Mouse (Mus musculus) right cerebral cortex, postnatal 10 days (tissue): ENCODE measurements around the gene Pappa2.
A peak's percentile ranks its signal among the peaks of the same experiment; 100 is the strongest.

Experiments used
- DNase-seq, 2 experiments: peaks; one replicate each; pipeline ENCODE4 v3.0.0; 2021; ENCODE audit warnings: low spot score in 2 of 2

Gene Pappa2

DNA sequence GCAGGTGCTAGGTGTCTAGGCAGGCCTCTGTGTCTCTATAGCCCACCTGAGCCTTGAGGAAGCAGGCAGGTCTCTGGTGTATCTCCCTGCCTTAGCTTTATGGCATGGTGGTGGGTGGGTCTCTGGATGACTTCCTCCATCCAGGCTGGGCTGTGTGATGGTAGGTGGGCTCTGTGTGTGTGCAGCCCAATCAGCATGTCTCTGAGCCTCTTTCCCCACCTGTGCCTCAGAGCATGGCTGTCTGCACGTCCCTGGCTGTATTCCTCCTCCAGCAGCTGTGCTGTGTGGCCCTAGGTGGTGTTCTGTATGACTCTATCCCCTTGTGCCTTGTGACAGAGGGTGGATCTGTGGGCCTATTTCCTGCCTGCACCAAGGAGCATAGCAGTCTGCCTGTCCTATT lies at the start of gene Pappa2:
Gene Pappa2 (minus strand): TSS at position 101 of the 400 bp plus-strand sequence.
- DNase-seq, result no peak

GRCm38 (mm10) chr1:159029106-159029505 lies 48.8 kb upstream of the Pappa2 start:
- DNase-seq, result no peak

DNA sequence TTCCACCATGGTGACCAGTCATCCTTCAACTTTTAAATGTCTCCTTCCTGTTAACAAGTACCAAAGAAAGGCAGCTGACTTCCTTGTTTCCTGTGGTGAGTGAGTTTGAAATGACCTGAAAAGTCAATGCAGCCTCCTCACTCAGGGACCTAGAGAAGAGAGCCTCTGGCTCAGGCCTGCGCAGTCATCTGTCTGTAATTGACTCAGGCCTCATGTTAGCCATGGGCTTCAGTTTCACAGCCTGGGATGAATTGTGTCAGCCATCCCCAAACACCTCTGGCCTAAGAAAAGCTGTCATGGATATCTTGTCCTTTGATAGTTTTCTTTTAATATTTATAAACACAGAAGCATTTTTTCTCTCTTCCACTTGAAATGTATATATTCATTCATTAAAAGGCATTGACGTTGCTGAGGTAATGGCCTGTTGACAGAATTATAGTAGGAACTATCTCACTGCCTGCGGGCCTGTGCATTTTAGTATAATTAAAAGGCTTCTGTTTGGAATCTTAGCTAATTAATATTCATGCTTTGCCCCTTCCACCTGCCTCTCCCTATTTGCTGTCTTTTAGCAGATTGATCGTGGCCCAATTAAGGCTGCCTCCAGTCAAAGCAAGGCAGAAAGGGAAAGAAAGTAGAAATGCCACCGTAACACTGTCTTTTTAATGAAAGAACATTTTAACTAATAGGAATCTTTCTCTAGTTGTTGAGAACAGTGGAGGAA lies 34.8 kb upstream of the Pappa2 start:
- DNase-seq, result no peak

GRCm38 (mm10) chr1:158987042-158987441 lies 6.8 kb upstream of the Pappa2 start:
- no peak for DNase-seq

DNA sequence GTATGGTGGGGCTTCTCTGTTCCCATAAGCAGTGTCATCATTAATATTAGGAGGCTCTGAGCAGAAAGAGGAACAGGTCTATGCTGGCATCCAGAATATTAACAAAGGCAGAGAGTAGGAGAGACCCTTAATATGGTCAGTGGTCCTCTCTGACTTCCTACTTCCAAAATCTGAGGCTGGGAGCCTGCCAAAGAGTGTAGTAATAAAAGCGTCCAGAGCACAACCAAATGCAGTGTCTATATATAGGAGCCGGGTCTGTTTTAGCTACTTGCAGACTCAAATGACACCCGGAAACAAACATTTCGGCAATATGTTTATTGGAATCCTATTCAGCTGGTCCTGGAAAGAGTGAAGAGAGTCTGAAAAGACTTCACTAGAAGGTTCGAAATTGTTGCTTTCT lies 17.9 kb downstream of the Pappa2 start:
- no peak for DNase-seq

DNA sequence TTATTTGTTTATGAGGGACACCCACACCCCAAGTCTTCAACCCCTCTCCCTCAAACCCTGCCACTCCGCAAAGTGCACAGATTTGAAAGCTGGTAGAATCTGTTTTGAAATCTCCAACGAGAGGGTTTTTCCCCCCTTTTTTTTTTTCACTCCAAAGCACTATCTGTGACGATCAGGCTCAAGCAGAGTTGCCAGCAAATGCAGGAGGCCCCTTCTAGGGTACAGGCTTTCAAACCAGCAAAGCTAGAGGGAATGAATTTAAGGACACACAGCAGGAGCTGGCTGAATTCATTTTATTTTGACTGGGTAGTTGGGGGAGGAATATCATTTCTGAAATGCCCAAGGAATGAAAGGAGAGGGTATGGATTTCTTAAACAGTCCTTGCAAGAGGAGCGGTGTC lies 19.3 kb downstream of the Pappa2 start:
- no peak for DNase-seq

GRCm38 (mm10) chr1:158960549-158960948 lies 19.7 kb downstream of the Pappa2 start:
- no peak for DNase-seq

DNA sequence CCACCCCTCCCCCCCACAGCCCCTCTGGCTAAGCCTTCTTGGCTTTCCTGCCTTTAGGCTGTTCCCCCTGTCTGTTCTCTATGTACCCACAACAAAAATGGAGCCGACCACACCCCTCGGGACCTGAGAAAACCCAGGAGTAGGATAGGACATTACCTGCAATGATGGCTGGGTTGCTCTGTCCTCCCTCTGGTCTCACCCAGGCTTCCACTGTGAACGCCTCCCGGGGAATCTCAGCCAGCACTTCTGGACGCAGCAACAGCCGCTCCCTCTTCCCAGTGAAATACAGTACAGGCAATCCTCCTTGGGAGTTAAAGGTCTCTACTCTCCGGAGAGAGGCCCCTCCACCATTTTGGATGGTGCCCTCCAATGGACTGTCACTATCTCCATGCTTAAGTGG lies 23.9 kb downstream of the Pappa2 start:
- no peak for DNase-seq

- peak; percentile 46 to 61 for DNase-seq
Observed at GRCm38 (mm10) chr1:158954785-158955184, 25.5 kb downstream of the Pappa2 start.

DNA sequence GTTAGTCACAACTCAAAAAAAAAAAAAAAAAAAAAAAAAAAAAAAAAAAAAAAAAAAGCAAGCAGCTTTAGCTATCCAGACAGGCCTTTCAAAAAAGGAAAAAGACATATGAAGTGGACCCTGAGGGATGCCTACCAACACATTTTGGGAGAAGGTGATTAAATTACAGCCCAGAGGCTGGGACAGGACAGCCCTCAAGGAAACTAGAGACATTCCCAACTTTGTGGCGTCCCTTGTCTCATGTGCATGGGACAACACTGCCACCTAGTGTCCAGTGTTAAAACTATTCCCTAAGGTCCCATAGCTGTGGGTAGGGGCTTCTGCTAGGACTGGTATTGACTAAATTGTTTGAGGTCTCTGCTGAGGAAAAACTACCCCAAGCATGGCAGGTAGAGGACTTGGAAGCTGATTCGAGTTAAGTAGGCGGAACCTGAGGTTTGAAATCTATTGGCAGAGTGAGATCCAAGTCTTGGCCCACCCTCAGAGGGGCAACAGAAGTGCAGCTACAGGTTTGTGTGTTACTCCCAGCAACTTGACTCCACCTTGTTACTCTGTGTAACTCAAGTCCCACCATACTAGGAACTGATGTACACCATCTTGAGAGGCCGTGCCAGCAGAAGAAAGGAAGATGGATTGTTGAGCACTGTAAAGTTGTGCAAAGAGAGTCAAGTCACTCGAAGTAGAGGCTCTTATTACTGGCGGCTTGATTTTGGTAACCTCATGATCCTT lies 26.6 kb downstream of the Pappa2 start:
- DNase-seq, result peak; percentile 70 to 79

GRCm38 (mm10) chr1:158949041-158949440 lies 31.2 kb downstream of the Pappa2 start:
- no peak for DNase-seq

- DNase-seq, result no peak
Observed at GRCm38 (mm10) chr1:158947981-158948735, 32.1 kb downstream of the Pappa2 start.

DNA sequence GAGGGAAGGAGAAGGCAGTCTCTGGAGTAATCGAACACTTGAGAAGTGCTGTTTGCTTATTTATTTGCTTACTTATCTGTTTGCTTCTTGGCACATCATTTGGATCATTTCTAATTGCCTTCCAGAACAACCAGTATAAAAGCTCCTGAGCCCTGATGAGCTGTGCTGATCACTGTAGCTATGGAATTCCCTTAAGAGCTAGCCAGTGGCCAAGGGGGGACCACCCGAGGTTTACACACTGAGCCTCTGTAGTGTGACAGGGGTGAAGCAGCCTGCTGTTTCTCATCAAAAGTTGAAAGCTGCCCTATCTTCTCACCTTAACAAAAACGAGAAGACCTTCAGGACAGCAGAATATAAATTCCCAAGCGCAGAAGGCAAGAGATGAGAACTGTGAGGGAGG lies 35.4 kb downstream of the Pappa2 start:
- no peak for DNase-seq

DNA sequence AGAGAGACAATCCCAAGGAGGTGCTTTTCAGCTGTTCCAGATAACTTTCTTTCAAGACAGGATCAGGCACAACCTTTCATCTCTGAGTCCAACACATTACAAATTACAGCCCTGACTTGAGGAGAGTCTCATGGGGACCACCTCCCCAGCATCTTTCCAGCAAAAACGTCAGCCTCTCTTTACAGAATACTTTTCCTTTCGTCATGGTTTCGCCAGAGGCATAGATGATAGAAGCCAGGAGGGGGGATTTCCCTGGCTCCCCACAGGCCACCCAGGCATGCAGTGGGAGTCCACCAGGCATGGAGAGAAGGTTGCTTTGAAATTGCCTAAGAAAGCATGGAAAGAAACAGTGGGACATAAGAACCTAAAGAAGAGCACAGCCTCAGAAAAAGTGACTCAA lies 37.4 kb downstream of the Pappa2 start:
- no peak for DNase-seq

GRCm38 (mm10) chr1:158940966-158941365 lies 39.3 kb downstream of the Pappa2 start:
- no peak for DNase-seq

DNA sequence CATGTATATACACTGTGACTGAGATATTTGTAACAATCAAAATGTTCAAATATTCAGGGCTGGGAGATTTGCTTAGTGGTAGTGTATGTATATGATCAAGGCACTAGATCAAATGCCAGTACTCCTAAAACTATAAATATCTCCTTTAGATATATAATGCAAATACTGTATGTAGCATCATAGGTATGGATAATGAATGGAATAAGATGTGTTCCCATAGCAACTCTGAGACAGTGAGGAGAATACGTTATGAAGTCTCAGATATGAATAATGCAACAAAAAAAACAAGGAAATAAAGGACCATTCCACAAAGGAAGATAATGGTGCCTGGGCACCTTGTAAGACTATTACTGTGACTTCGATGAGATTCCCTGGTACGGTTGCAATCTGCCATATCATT lies 45.8 kb downstream of the Pappa2 start:
- no peak for DNase-seq

- DNase-seq, result no peak
Observed at GRCm38 (mm10) chr1:158931202-158931827, 49.0 kb downstream of the Pappa2 start.

GRCm38 (mm10) chr1:158929369-158929768 lies 50.9 kb downstream of the Pappa2 start:
- DNase-seq, result no peak

- DNase-seq, result no peak
Observed at GRCm38 (mm10) chr1:158920451-158920850, 59.8 kb downstream of the Pappa2 start.

DNA sequence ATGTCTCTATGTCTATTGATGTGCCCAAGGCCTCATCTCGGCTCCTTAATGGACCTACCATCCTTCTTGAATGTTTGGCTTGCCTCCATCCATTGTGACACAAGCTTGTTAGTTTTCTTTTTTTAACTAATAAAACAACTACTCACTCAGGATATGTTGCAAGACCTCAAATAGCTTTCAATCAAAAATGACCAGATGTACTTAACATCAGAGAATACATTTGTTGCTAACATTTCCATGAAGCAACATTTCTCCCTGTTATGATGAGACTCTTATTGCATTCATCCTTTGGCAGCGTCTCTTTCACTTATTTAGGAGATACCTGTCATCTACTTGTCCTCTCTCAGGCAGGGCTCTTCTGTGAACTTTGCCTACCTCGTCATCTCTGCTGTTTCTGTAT lies 61.4 kb downstream of the Pappa2 start:
- no peak for DNase-seq

DNA sequence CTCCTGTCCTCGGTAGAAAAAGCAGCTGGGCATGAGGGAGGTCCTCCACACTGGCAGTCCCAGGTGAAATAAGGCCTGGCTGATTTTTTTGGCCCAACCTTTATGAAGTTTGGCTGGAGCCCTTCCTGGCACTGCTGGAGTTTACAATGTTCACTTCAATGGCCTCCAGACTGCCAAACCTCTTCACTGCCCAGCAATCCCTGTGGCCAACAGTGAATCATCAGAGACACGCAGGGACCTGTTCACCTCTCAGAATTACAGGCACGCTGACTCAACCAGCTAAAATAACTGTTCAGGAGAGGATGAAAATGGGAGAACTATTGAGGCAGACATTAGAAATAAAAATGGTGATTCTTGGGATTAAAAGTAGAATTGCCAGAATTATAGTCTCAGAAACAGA lies 63.2 kb downstream of the Pappa2 start:
- no peak for DNase-seq

DNA sequence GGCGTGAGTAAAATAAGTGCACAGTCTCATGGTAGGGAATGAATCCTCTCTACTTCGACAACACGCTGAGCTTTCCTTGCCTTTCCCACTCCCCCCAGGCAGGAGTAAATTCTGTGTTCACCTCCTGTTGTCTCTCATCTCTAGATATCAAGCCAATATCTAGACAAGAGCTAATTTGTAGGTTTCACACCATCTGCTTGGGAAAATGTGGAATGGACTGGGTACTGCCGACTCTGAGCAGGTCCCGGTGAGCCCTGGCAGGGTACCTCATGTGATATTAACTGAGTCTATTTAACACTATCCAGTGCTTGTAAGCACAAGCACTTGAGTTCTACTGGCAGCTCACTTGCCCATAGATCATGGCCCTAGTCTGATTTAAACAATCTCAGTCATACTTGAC lies 64.7 kb downstream of the Pappa2 start:
- no peak for DNase-seq
